Mouse (Mus musculus) embryonic facial prominence, embryonic 10.5 days (tissue): ENCODE results near the gene Henmt1. TPM values are rescaled to one million over a fixed set of nuclear protein-coding genes. Genes with fewer than 3 reads are reported as not detected.

Experiments
- DNase-seq: peaks from one replicate; pipeline ENCODE4 v3.0.0-alpha.2; 2017; ENCODE audit warnings: low spot score
- H3K27ac ChIP-seq: fragments of 300-500 bp; sonication (generic); replicated peaks from 2 replicates; pipeline ENCODE4 v1.5.1; 2016; ENCODE audit warnings: mild to moderate bottlenecking
- H3K27me3 ChIP-seq: fragments of 300-500 bp; sonication (generic); replicated peaks from 2 replicates; pipeline ENCODE4 v1.6.1; 2016; ENCODE audit warnings: low read depth, mild to moderate bottlenecking; ENCODE audit not compliant: poor library complexity, severe bottlenecking
- H3K36me3 ChIP-seq: fragments of 300-500 bp; sonication (generic); replicated peaks from 2 replicates; pipeline ENCODE4 v1.6.1; 2016; ENCODE audit warnings: mild to moderate bottlenecking, moderate library complexity
- H3K4me1 ChIP-seq: fragments of 300-500 bp; sonication (generic); 2 replicates; pipeline ENCODE4 v1.6.1; 2016
- H3K4me3 ChIP-seq: fragments of 300-500 bp; sonication (generic); 2 replicates; pipeline ENCODE4 v1.5.1; 2016; ENCODE audit warnings: mild to moderate bottlenecking, moderate library complexity
- H3K9me3 ChIP-seq: fragments of 300-500 bp; sonication (generic); 2 replicates; pipeline ENCODE4 v1.6.1; 2016; ENCODE audit warnings: mild to moderate bottlenecking
- WGBS: fragments of 180-500 bp; shearing (Covaris S2); methylation state at CpG from one replicate; pipeline ENCODE4 v1.1.7; 2016; 5-methylcytosine and 5-hydroxymethylcytosine counted together
- polyA plus RNA-seq: library from polyadenylated mRNA; unstranded; fragments of >200 nt; fragmentation: Nextera tagmentation; extraction: Ambion mirVana; gene quantifications from 2 replicates; pipeline ENCODE4 v1.2.1, GENCODE M21; 2016

The Henmt1 gene
- polyA plus RNA-seq, 1 experiment from 2014 or later, result 0.45 TPM

GRCm38 (mm10) chr3:108915999-108916398 lies 23.7 kb upstream of the Henmt1 start:
- WGBS, result 89% methylated on average over 1 of the region's 1 CpGs
- Histone ChIP-seq H3K27me3 (no peaks in the 10 kb centered on the region), H3K27ac (no peak overlapping the region), H3K4me3 (no peak overlapping the region), H3K4me1 (0 out of 2 replicates have a peak, but pooled peaks cover 4% of the 10 kb centered on the region), H3K36me3 (no peaks in the 10 kb centered on the region), H3K9me3 (no peaks in the 10 kb centered on the region)
- DNase-seq, result no peak

- no peak overlapping the region for H3K4me3 ChIP-seq
- WGBS, result 55% methylated on average over 4 of the region's 4 CpGs
- H3K4me1 ChIP-seq, result 0 out of 2 replicates have a peak, but pooled peaks cover 4% of the 10 kb centered on the region
- H3K27me3 ChIP-seq, result no peaks in the 10 kb centered on the region
- H3K9me3 ChIP-seq, result no peaks in the 10 kb centered on the region
- no peaks in the 10 kb centered on the region for H3K36me3 ChIP-seq
- no peak for DNase-seq
- no peak overlapping the region for H3K27ac ChIP-seq
Measured at GRCm38 (mm10) chr3:108916857-108917256, 22.8 kb upstream of the Henmt1 start.

- Histone ChIP-seq H3K27ac (no peak overlapping the region), H3K4me1 (0 out of 2 replicates have a peak, but pooled peaks cover 4% of the 10 kb centered on the region), H3K27me3 (no peaks in the 10 kb centered on the region), H3K36me3 (no peaks in the 10 kb centered on the region), H3K9me3 (no peaks in the 10 kb centered on the region), H3K4me3 (no peak overlapping the region)
- 66% methylated on average over 3 of the region's 3 CpGs for WGBS
- DNase-seq, result no peak
Measured at GRCm38 (mm10) chr3:108917986-108918385, 21.7 kb upstream of the Henmt1 start.

- Histone ChIP-seq H3K4me1 (0 out of 2 replicates have a peak, but pooled peaks cover 4% of the 10 kb centered on the region), H3K36me3 (no peaks in the 10 kb centered on the region)
- 100% methylated on average over 1 of the region's 1 CpGs for WGBS
Measured at GRCm38 (mm10) chr3:108918852-108919251, 20.8 kb upstream of the Henmt1 start.

GRCm38 (mm10) chr3:108920442-108921070 lies 19.1 kb upstream of the Henmt1 start:
- WGBS, result 87% methylated on average over 3 of the region's 3 CpGs

More at GRCm38 (mm10) chr3:108918852-108919251, 20.8 kb upstream of the Henmt1 start:
- Histone ChIP-seq H3K9me3 (no peaks in the 10 kb centered on the region), H3K4me3 (no peak overlapping the region), H3K27ac (no peak overlapping the region), H3K27me3 (no peaks in the 10 kb centered on the region)
- DNase-seq, result no peak

GRCm38 (mm10) chr3:108921822-108922221 lies 17.9 kb upstream of the Henmt1 start:
- Histone ChIP-seq H3K4me3 (no peak overlapping the region), H3K27me3 (no peaks in the 10 kb centered on the region), H3K36me3 (no peaks in the 10 kb centered on the region), H3K9me3 (no peaks in the 10 kb centered on the region), H3K27ac (no peak overlapping the region), H3K4me1 (no peaks in the 10 kb centered on the region)
- DNase-seq, result no peak
- WGBS, result 85% methylated on average over 1 of the region's 1 CpGs

More at GRCm38 (mm10) chr3:108920442-108921070, 19.1 kb upstream of the Henmt1 start:
- no peak overlapping the region for H3K27ac ChIP-seq
- no peak overlapping the region for H3K4me3 ChIP-seq
- H3K27me3 ChIP-seq, result no peaks in the 10 kb centered on the region
- DNase-seq, result no peak
- 0 out of 2 replicates have a peak, but pooled peaks cover 4% of the 10 kb centered on the region for H3K4me1 ChIP-seq
- H3K9me3 ChIP-seq, result no peaks in the 10 kb centered on the region
- H3K36me3 ChIP-seq, result no peaks in the 10 kb centered on the region

- WGBS, result 91% methylated on average over 4 of the region's 4 CpGs
- Histone ChIP-seq H3K4me1 (no peaks in the 10 kb centered on the region), H3K9me3 (no peaks in the 10 kb centered on the region), H3K36me3 (no peaks in the 10 kb centered on the region), H3K4me3 (no peak overlapping the region), H3K27ac (no peak overlapping the region), H3K27me3 (no peaks in the 10 kb centered on the region)
- no peak for DNase-seq
Measured at GRCm38 (mm10) chr3:108925677-108926076, 14.0 kb upstream of the Henmt1 start.

- no peak overlapping the region for H3K27ac ChIP-seq
- H3K4me1 ChIP-seq, result no peaks in the 10 kb centered on the region
- H3K4me3 ChIP-seq, result no peak overlapping the region
- no peaks in the 10 kb centered on the region for H3K36me3 ChIP-seq
- H3K27me3 ChIP-seq, result no peaks in the 10 kb centered on the region
- DNase-seq, result no peak
- no peaks in the 10 kb centered on the region for H3K9me3 ChIP-seq
- WGBS, result 58% methylated on average over 1 of the region's 1 CpGs
Measured at GRCm38 (mm10) chr3:108926308-108926707, 13.4 kb upstream of the Henmt1 start.

- DNase-seq, result no peak
- 94% methylated on average over 6 of the region's 6 CpGs for WGBS
- H3K4me3 ChIP-seq, result no peak overlapping the region
- H3K36me3 ChIP-seq, result no peaks in the 10 kb centered on the region
- H3K4me1 ChIP-seq, result no peaks in the 10 kb centered on the region
- H3K9me3 ChIP-seq, result no peaks in the 10 kb centered on the region
- no peak overlapping the region for H3K27ac ChIP-seq
- no peaks in the 10 kb centered on the region for H3K27me3 ChIP-seq
Measured at GRCm38 (mm10) chr3:108933557-108933956, 6.1 kb upstream of the Henmt1 start.

GRCm38 (mm10) chr3:108938691-108939090 lies 982 bp upstream of the Henmt1 start:
- Histone ChIP-seq H3K4me3 (no peak overlapping the region), H3K36me3 (no peaks in the 10 kb centered on the region), H3K27ac (no peak overlapping the region), H3K27me3 (no peaks in the 10 kb centered on the region), H3K4me1 (peaks cover 6% of the 10 kb centered on the region; the same call in 1 of the 2 replicates), H3K9me3 (no peaks in the 10 kb centered on the region)
- no peak for DNase-seq
- 91% methylated on average over 5 of the region's 5 CpGs for WGBS

GRCm38 (mm10) chr3:108940001-108940633 lies 444 bp downstream of the Henmt1 start, which contains the start of gene Gm9857:
TSS of gene Gm9857 (minus strand) at chr3:108940445.
- 46% methylated on average over 59 of the region's 59 CpGs for WGBS
- no peaks in the 10 kb centered on the region for H3K27me3 ChIP-seq
- H3K4me1 ChIP-seq, result peaks cover 6% of the 10 kb centered on the region; the same call in 1 of the 2 replicates
- peak within 1 kb of the TSS; percentile 44; the same call in 1 of the 2 replicates for H3K27ac ChIP-seq
- H3K4me3 ChIP-seq, result peak within 1 kb of the TSS; percentile 52
- H3K36me3 ChIP-seq, result no peaks in the 10 kb centered on the region
- no peaks in the 10 kb centered on the region for H3K9me3 ChIP-seq
- peak; percentile 65 for DNase-seq

- peaks cover 6% of the 10 kb centered on the region; the same call in 1 of the 2 replicates for H3K4me1 ChIP-seq
- WGBS, result 88% methylated on average over 10 of the region's 10 CpGs
- no peaks in the 10 kb centered on the region for H3K27me3 ChIP-seq
- H3K27ac ChIP-seq, result no peak overlapping the region
- H3K36me3 ChIP-seq, result no peaks in the 10 kb centered on the region
- DNase-seq, result no peak
- H3K9me3 ChIP-seq, result no peaks in the 10 kb centered on the region
- no peak overlapping the region for H3K4me3 ChIP-seq
Measured at GRCm38 (mm10) chr3:108940996-108941395, 1.3 kb downstream of the Henmt1 start.

GRCm38 (mm10) chr3:108957976-108958375 lies 18.3 kb downstream of the Henmt1 start:
- Histone ChIP-seq H3K4me3 (no peak overlapping the region), H3K36me3 (no peaks in the 10 kb centered on the region), H3K4me1 (peaks cover 14% of the 10 kb centered on the region), H3K27ac (no peak overlapping the region), H3K9me3 (no peaks in the 10 kb centered on the region), H3K27me3 (no peaks in the 10 kb centered on the region)
- DNase-seq, result no peak
